Mouse (Mus musculus): ENCODE results near the gene Tmem51. TPM values are rescaled to one million over a fixed set of nuclear protein-coding genes. Genes with fewer than 3 reads are reported as not detected.
A peak's percentile ranks its signal among the peaks of the same experiment; 100 is the strongest.

Gene Tmem51
- polyA plus RNA-seq, 1 experiment, result 16.8 TPM

DNA sequence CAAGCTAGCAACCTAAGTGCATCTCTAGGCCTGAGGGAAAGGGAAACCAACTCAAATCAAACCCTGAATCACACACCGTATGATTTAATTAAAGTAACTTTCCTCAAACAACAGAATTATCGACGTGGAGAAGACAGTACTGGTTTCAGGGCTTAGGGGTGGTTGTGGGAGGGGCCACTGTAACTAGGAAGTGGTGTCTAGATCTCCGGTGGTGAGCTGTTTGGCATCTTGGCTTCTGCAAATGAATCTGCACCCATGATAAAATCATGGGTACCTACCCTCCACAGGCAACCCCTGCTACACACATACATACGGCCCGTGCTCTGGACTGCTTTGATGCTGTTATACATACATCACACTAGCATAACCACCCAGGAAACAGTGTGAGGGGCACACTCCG lies 73.7 kb downstream of the Tmem51 start:
- H3K27ac ChIP-seq (ENCODE audit: insufficient read depth, low read length), result no peak overlapping the region
- H3K36me3 ChIP-seq (ENCODE audit: control insufficient read depth, insufficient read depth, low read length, poor library complexity, severe bottlenecking), result no peaks in the 10 kb centered on the region
- no peaks in the 10 kb centered on the region for H3K9me3 ChIP-seq (replicated peaks; ENCODE audit: control insufficient read depth, insufficient read depth, low read length, poor library complexity, severe bottlenecking)
- H3K9ac ChIP-seq (ENCODE audit: low read depth, poor library complexity, severe bottlenecking), result no peak overlapping the region
- H3K4me3 ChIP-seq (ENCODE audit: low read depth, low read length), result no peak overlapping the region
- H3K4me1 ChIP-seq (ENCODE audit: control insufficient read depth, insufficient read depth, low read length), result peaks cover under 1% of the 10 kb centered on the region
- no peak for TF ChIP-seq POLR2A (IDR thresholded peaks at IDR 0.05; ENCODE audit: insufficient read depth, low read length)
- TF ChIP-seq EP300 (IDR thresholded peaks at IDR 0.05; ENCODE audit: insufficient read depth, low read depth, low read length), result no peak
- no peak for TF ChIP-seq CTCF (IDR thresholded peaks at IDR 0.05; ENCODE audit: low read depth, low read length)
- no peaks in the 10 kb centered on the region for H3K27me3 ChIP-seq (ENCODE audit: control insufficient read depth, insufficient read depth, low read length, poor library complexity, severe bottlenecking)

DNA sequence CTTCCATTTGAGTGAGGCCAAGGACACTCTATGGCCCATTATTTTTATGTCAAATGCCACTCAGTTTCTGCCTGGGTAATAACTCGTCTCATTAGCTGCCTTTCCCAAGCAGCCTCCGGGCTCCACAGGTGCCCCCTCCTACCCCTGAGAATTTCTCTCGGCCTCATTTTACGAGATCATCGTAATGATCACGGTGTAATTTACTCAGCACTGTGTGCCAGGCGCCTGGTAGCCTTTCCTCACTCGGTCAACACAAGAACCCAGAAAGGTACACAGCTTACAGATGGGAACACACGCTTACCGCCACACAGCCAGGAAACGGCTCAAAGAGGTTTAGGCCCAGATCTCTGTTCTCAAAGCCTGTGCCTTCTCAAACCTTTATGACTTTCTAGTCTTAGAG lies 75.9 kb downstream of the Tmem51 start:
- TF ChIP-seq CTCF (IDR thresholded peaks at IDR 0.05; ENCODE audit: low read depth, low read length), result no peak
- TF ChIP-seq POLR2A (IDR thresholded peaks at IDR 0.05; ENCODE audit: insufficient read depth, low read length), result no peak
- no peak for TF ChIP-seq EP300 (IDR thresholded peaks at IDR 0.05; ENCODE audit: insufficient read depth, low read depth, low read length)
- Histone ChIP-seq H3K4me3 (ENCODE audit: low read depth, low read length) (no peak overlapping the region), H3K9ac (ENCODE audit: low read depth, poor library complexity, severe bottlenecking) (no peak overlapping the region), H3K27ac (ENCODE audit: insufficient read depth, low read length) (no peak overlapping the region), H3K9me3 (replicated peaks; ENCODE audit: control insufficient read depth, insufficient read depth, low read length, poor library complexity, severe bottlenecking) (no peaks in the 10 kb centered on the region), H3K27me3 (ENCODE audit: control insufficient read depth, insufficient read depth, low read length, poor library complexity, severe bottlenecking) (no peaks in the 10 kb centered on the region), H3K36me3 (ENCODE audit: control insufficient read depth, insufficient read depth, low read length, poor library complexity, severe bottlenecking) (no peaks in the 10 kb centered on the region), H3K4me1 (ENCODE audit: control insufficient read depth, insufficient read depth, low read length) (no peaks in the 10 kb centered on the region)

GRCm38 (mm10) chr4:142000581-142000980 lies 83.5 kb downstream of the Tmem51 start:
- Histone ChIP-seq H3K27ac (ENCODE audit: insufficient read depth, low read length) (no peak overlapping the region), H3K27me3 (ENCODE audit: control insufficient read depth, insufficient read depth, low read length, poor library complexity, severe bottlenecking) (no peaks in the 10 kb centered on the region), H3K4me1 (ENCODE audit: control insufficient read depth, insufficient read depth, low read length) (no peaks in the 10 kb centered on the region), H3K9me3 (replicated peaks; ENCODE audit: control insufficient read depth, insufficient read depth, low read length, poor library complexity, severe bottlenecking) (no peaks in the 10 kb centered on the region), H3K9ac (ENCODE audit: low read depth, poor library complexity, severe bottlenecking) (no peak overlapping the region), H3K4me3 (ENCODE audit: low read depth, low read length) (no peak overlapping the region), H3K36me3 (ENCODE audit: control insufficient read depth, insufficient read depth, low read length, poor library complexity, severe bottlenecking) (no peaks in the 10 kb centered on the region)
- TF ChIP-seq CTCF (IDR thresholded peaks at IDR 0.05; ENCODE audit: low read depth, low read length) (no peak), POLR2A (IDR thresholded peaks at IDR 0.05; ENCODE audit: insufficient read depth, low read length) (no peak), EP300 (IDR thresholded peaks at IDR 0.05; ENCODE audit: insufficient read depth, low read depth, low read length) (no peak)

GRCm38 (mm10) chr4:141999494-142000074 lies 84.5 kb downstream of the Tmem51 start:
- Histone ChIP-seq H3K4me3 (ENCODE audit: low read depth, low read length) (no peak overlapping the region), H3K27ac (ENCODE audit: insufficient read depth, low read length) (no peak overlapping the region)
- TF ChIP-seq CTCF (IDR thresholded peaks at IDR 0.05; ENCODE audit: low read depth, low read length), result no peak

DNA sequence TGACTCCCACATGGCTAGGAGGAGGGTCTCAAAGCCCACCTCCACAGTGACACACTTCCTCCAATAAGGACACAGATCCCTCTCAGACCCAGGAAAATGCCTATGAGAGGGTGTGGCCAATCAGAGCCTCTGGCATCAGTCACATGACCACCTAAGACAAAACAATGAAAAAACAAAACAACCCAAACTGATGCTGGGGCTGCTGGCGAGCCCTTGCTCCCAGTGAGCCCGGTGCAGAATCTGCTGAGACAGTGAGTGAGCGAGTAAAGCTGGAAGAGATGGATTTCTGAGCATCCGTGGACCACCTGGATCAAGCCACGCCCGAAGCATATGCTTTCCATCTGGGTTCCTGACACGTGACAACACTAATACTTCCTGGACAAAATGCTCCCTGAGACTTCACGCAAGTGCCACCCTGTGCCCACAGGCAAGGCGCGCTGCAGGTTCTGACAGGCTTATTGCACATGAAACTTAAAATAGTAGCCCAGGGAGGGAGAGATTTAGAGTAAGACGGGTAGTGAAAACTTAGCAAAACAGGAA lies 85.8 kb downstream of the Tmem51 start:
- Histone ChIP-seq H3K4me3 (ENCODE audit: low read depth, low read length) (peak overlapping the region; percentile 10; the same call in 1 of the 2 replicates), H3K4me1 (ENCODE audit: control insufficient read depth, insufficient read depth, low read length) (no peaks in the 10 kb centered on the region), H3K27me3 (ENCODE audit: control insufficient read depth, insufficient read depth, low read length, poor library complexity, severe bottlenecking) (no peaks in the 10 kb centered on the region), H3K27ac (ENCODE audit: insufficient read depth, low read length) (no peak overlapping the region), H3K9me3 (replicated peaks; ENCODE audit: control insufficient read depth, insufficient read depth, low read length, poor library complexity, severe bottlenecking) (no peaks in the 10 kb centered on the region), H3K9ac (ENCODE audit: low read depth, poor library complexity, severe bottlenecking) (no peak overlapping the region), H3K36me3 (ENCODE audit: control insufficient read depth, insufficient read depth, low read length, poor library complexity, severe bottlenecking) (no peaks in the 10 kb centered on the region)
- TF ChIP-seq CTCF (IDR thresholded peaks at IDR 0.05; ENCODE audit: low read depth, low read length) (no peak), POLR2A (IDR thresholded peaks at IDR 0.05; ENCODE audit: insufficient read depth, low read length) (no peak), EP300 (IDR thresholded peaks at IDR 0.05; ENCODE audit: insufficient read depth, low read depth, low read length) (no peak)

More at GRCm38 (mm10) chr4:141999494-142000074, 84.5 kb downstream of the Tmem51 start:
- Histone ChIP-seq H3K9ac (ENCODE audit: low read depth, poor library complexity, severe bottlenecking) (no peak overlapping the region), H3K36me3 (ENCODE audit: control insufficient read depth, insufficient read depth, low read length, poor library complexity, severe bottlenecking) (no peaks in the 10 kb centered on the region), H3K27me3 (ENCODE audit: control insufficient read depth, insufficient read depth, low read length, poor library complexity, severe bottlenecking) (no peaks in the 10 kb centered on the region), H3K4me1 (ENCODE audit: control insufficient read depth, insufficient read depth, low read length) (no peaks in the 10 kb centered on the region), H3K9me3 (replicated peaks; ENCODE audit: control insufficient read depth, insufficient read depth, low read length, poor library complexity, severe bottlenecking) (no peaks in the 10 kb centered on the region)

DNA sequence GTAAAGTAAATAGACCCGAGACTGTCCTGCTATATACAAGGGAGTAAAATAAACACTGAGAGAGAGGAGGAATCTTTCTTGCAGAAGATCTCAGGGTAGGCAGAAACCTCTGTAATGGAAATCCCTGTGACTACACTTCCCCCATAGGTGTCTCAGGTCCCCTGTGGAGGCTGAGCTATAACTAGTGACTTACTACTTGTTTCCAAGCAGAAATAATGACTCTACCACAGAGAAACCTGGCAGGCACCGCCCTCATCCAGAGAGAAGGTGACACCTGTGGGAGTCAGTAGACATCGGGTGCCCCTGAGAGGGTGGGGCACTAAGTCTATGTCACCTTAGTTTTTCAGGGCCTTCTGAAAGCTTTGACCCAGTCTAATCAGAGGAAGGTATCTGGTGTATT lies 87.2 kb downstream of the Tmem51 start:
- Histone ChIP-seq H3K4me3 (ENCODE audit: low read depth, low read length) (no peak overlapping the region), H3K9ac (ENCODE audit: low read depth, poor library complexity, severe bottlenecking) (no peak overlapping the region), H3K4me1 (ENCODE audit: control insufficient read depth, insufficient read depth, low read length) (no peaks in the 10 kb centered on the region), H3K36me3 (ENCODE audit: control insufficient read depth, insufficient read depth, low read length, poor library complexity, severe bottlenecking) (no peaks in the 10 kb centered on the region), H3K27me3 (ENCODE audit: control insufficient read depth, insufficient read depth, low read length, poor library complexity, severe bottlenecking) (no peaks in the 10 kb centered on the region), H3K9me3 (replicated peaks; ENCODE audit: control insufficient read depth, insufficient read depth, low read length, poor library complexity, severe bottlenecking) (no peaks in the 10 kb centered on the region), H3K27ac (ENCODE audit: insufficient read depth, low read length) (no peak overlapping the region)
- TF ChIP-seq POLR2A (IDR thresholded peaks at IDR 0.05; ENCODE audit: insufficient read depth, low read length), result no peak
- no peak for TF ChIP-seq EP300 (IDR thresholded peaks at IDR 0.05; ENCODE audit: insufficient read depth, low read depth, low read length)
- TF ChIP-seq CTCF (IDR thresholded peaks at IDR 0.05; ENCODE audit: low read depth, low read length), result no peak
